Mouse (Mus musculus): ENCODE results near the gene Slc9a9.
A peak's percentile ranks its signal among the peaks of the same experiment; 100 is the strongest.
"Not testable (repeated sequence)": the region's sequence is repeated elsewhere in the genome, so short reads cannot be mapped to it uniquely, and the experiment has no call there.

- TF ChIP-seq CTCF (IDR thresholded peaks at IDR 0.05; ENCODE audit: low read depth) = peak; percentile 24; the same call in 1 of the 2 replicates
- TF ChIP-seq EP300 (IDR thresholded peaks at IDR 0.05; ENCODE audit: low read depth) = not testable (repeated sequence)
Measured at GRCm38 (mm10) chr9:94634275-94634674, 35.4 kb upstream of the Slc9a9 start.
